Mouse (Mus musculus) thymus, postnatal 14 days (tissue): ENCODE data around the gene Olfr994.

Experiments
- DNase-seq: peaks from one replicate; pipeline ENCODE4 v3.0.0; 2021

Olfr994 gene

GRCm38 (mm10) chr2:85436351-85436750, at the start of gene Olfr994:
TSS of gene Olfr994 (minus strand) at chr2:85436451.
- no peak for DNase-seq

GRCm38 (mm10) chr2:85466801-85467325, 30.6 kb upstream of the Olfr994 start:
- DNase-seq, result no peak

GRCm38 (mm10) chr2:85443539-85443938, 7.3 kb upstream of the Olfr994 start, which contains the start of gene Olfr995:
TSS of gene Olfr995 (minus strand) at chr2:85443639.
- DNase-seq, result no peak

GRCm38 (mm10) chr2:85442546-85442945, 6.3 kb upstream of the Olfr994 start:
- no peak for DNase-seq

- DNase-seq, result no peak
These were observed 10.4 kb downstream of the Olfr994 start for GRCm38 (mm10) chr2:85425893-85426292.

- no peak for DNase-seq
These were observed 21.5 kb downstream of the Olfr994 start, which contains the start of gene Olfr993 for GRCm38 (mm10) chr2:85414777-85415176. TSS of gene Olfr993 (minus strand) at chr2:85414877.

GRCm38 (mm10) chr2:85409369-85409768, 26.9 kb downstream of the Olfr994 start, which contains the start of gene Olfr992:
TSS of gene Olfr992 (minus strand) at chr2:85409469.
- DNase-seq, result no peak
